Mouse (Mus musculus) megakaryocyte-erythroid progenitor cell, adult 5-6 weeks (primary cell): Measurements from ENCODE around the gene Sept7. TPM values are rescaled to one million over a fixed set of nuclear protein-coding genes. Genes with fewer than 3 reads are reported as not detected.

Experiments used
- ATAC-seq: replicated peaks from 2 replicates; pipeline ENCODE4 v1.8.0; 2016; ENCODE audit warnings: mild to moderate bottlenecking, inconsistent platforms; ENCODE audit not compliant: severe bottlenecking, poor library complexity, low FRiP score, low TSS enrichment
- total RNA-seq, 2 experiments: library from RNA; stranded (forward) in 1 of 2; stranded (reverse) in 1 of 2; fragments of 200-1000, 215-1000 nt in 1 of 2; fragments of >200 nt in 1 of 2; fragmentation: Nextera tagmentation in 1 of 2; gene quantifications; 2 replicates each; pipeline ENCODE4 v1.2.3; 2014 to 2017

Gene Sept7
- total RNA-seq, 2 experiments from 2014 or later: 131 to 283 TPM

GRCm38 (mm10) chr9:25340412-25340811 is 88.2 kb downstream of the Sept7 start:
- ATAC-seq: no peak

GRCm38 (mm10) chr9:25353775-25354174 is 101.5 kb downstream of the Sept7 start:
- ATAC-seq: no peak

- ATAC-seq: no peak
Observed at GRCm38 (mm10) chr9:25355806-25356205, 103.6 kb downstream of the Sept7 start.

- ATAC-seq: no peak
Observed at GRCm38 (mm10) chr9:25357589-25357988, 105.3 kb downstream of the Sept7 start.

GRCm38 (mm10) chr9:25358018-25358417 is 105.8 kb downstream of the Sept7 start:
- ATAC-seq: no peak

Other genes with a start within 250 kb of the Sept7 start
- gene Gm10181, start 163.0 kb upstream of the Sept7 start, total RNA-seq (2014; fragmentation: Nextera tagmentation): not detected in 2 replicates
- gene Gm10181, start 163.0 kb upstream of the Sept7 start, total RNA-seq (2017): not detected in 2 replicates
- 26.4 and 28.0 TPM in 2 replicates for gene Herpud2, start 100.6 kb upstream of the Sept7 start, total RNA-seq (2014; fragmentation: Nextera tagmentation)
- gene Herpud2, start 100.6 kb upstream of the Sept7 start, total RNA-seq (2017): 12.6 and 13.9 TPM in 2 replicates
- gene Eepd1, start 229.1 kb downstream of the Sept7 start, total RNA-seq (2014; fragmentation: Nextera tagmentation): 1.2 and 2.1 TPM in 2 replicates
- gene Eepd1, start 229.1 kb downstream of the Sept7 start, total RNA-seq (2017): 0.61 and 2.8 TPM in 2 replicates